Comparison of ENCODE assay signal across 12 mouse cellular contexts in the genomic region with DNA sequence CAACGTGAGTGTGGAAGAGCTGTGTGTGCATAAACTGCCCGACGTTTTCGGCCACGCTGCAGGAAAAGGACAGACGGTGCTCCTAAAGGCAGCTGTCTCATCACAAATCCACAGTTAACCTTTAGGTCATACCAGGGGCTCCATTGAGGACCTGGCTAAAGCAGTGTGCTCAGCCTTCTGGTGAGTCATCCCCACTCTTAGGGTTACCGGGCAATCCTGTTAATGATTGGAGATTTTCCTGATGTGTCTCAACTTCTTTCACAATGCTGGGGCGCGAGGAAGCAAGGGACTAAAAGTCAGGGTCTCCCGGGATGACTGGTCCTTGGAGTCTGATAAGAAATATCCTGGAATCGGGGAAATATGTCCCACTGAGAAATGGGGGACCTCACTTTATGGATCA. TPM values are rescaled to one million over a fixed set of nuclear protein-coding genes. Genes with fewer than 3 reads are reported as not detected.
DNase-seq lines count a peak whose midpoint lies in the region; ATAC-seq and TF ChIP-seq lines count a peak whose summit lies in the region.
"Had no signal": no experiment of that assay in that cellular context is flagged by ENCODE, and none has a peak within 500 bp of the region (broad histone marks: within the 10 kb centered on the region; RNA-seq: fewer than 3 reads in every experiment).

No protein-coding gene starts in this region.

- no peak overlapping the region for H3K27ac ChIP-seq in hindbrain, embryonic 13.5 days
- H3K27ac ChIP-seq in hindbrain, embryonic 14.5 days = no peak overlapping the region
- H3K27ac ChIP-seq in midbrain, embryonic 14.5 days (replicated peaks; ENCODE audit: low read depth, low read length) = no peak overlapping the region
- H3K27ac ChIP-seq in midbrain, postnatal 0 days (ENCODE audit: low read depth, low read length) = no peak overlapping the region
- H3K27ac ChIP-seq in limb, embryonic 14.5 days (replicated peaks; ENCODE audit: low read depth, low read length) = no peak overlapping the region
- H3K27ac ChIP-seq: gastrocnemius, adult 2 months had no signal

- no peak overlapping the region for H3K4me3 ChIP-seq in hindbrain, embryonic 13.5 days
- no peak overlapping the region for H3K4me3 ChIP-seq in hindbrain, embryonic 14.5 days (replicated peaks; ENCODE audit: low read length)
- H3K4me3 ChIP-seq in midbrain, embryonic 14.5 days (replicated peaks; ENCODE audit: low read depth, low read length) = no peak overlapping the region
- H3K4me3 ChIP-seq in midbrain, postnatal 0 days (ENCODE audit: low read depth, low read length) = no peak overlapping the region
- no peak overlapping the region for H3K4me3 ChIP-seq in limb, embryonic 14.5 days (replicated peaks; ENCODE audit: low read length)

- no peak for ATAC-seq in hindbrain, embryonic 13.5 days (ENCODE audit: low FRiP score)
- ATAC-seq in hindbrain, embryonic 14.5 days (ENCODE audit: low FRiP score) = no peak
- ATAC-seq in midbrain, embryonic 14.5 days (ENCODE audit: low FRiP score, low TSS enrichment) = no peak
- no peak for ATAC-seq in midbrain, postnatal 0 days (ENCODE audit: low FRiP score)
- ATAC-seq in limb, embryonic 14.5 days (ENCODE audit: low FRiP score, low read depth) = no peak
- no peak for ATAC-seq in megakaryocyte progenitor cell, adult 5-6 weeks (replicated peaks; ENCODE audit: poor library complexity)
- ATAC-seq: activated CD4-positive, CD25-positive, alpha-beta regulatory T cell, adult 4 months had no signal

- H3K9ac ChIP-seq in hindbrain, embryonic 13.5 days = peak overlapping the region; percentile 55; the same call in 1 of the 2 replicates
- H3K9ac ChIP-seq in hindbrain, embryonic 14.5 days = no peak overlapping the region
- no peak overlapping the region for H3K9ac ChIP-seq in midbrain, embryonic 14.5 days (replicated peaks; ENCODE audit: low read length)
- H3K9ac ChIP-seq in midbrain, postnatal 0 days (replicated peaks; ENCODE audit: low read length, poor library complexity, severe bottlenecking) = no peak overlapping the region; the same call in 1 of the 2 replicates
- H3K9ac ChIP-seq in limb, embryonic 14.5 days (ENCODE audit: low read depth, low read length, severe bottlenecking) = no peak overlapping the region

- no peak for TF ChIP-seq POLR2A in limb, embryonic 14.5 days (IDR thresholded peaks at IDR 0.05; ENCODE audit: borderline replicate concordance, extremely low read depth, insufficient read depth, insufficient read length)

- H3K4me1 ChIP-seq in hindbrain, embryonic 13.5 days (replicated peaks) = peaks cover 4% of the 10 kb centered on the region; the same call in 1 of the 2 replicates
- H3K4me1 ChIP-seq in hindbrain, embryonic 14.5 days (replicated peaks; ENCODE audit: control insufficient read depth, insufficient read depth, low read length) = no peaks in the 10 kb centered on the region
- H3K4me1 ChIP-seq in midbrain, embryonic 14.5 days (ENCODE audit: control insufficient read depth, insufficient read depth, low read length) = no peaks in the 10 kb centered on the region
- no peaks in the 10 kb centered on the region for H3K4me1 ChIP-seq in midbrain, postnatal 0 days (ENCODE audit: insufficient read depth, low read length)
- H3K4me1 ChIP-seq in limb, embryonic 14.5 days (ENCODE audit: control insufficient read depth, insufficient read depth, low read length) = peaks cover 5% of the 10 kb centered on the region; the same call in 1 of the 2 replicates

- H3K9me3 ChIP-seq in hindbrain, embryonic 13.5 days = no peaks in the 10 kb centered on the region
- H3K9me3 ChIP-seq in hindbrain, embryonic 14.5 days (ENCODE audit: control insufficient read depth, low read length) = no peaks in the 10 kb centered on the region
- H3K9me3 ChIP-seq in midbrain, embryonic 14.5 days (ENCODE audit: control insufficient read depth, low read length) = no peaks in the 10 kb centered on the region
- no peaks in the 10 kb centered on the region for H3K9me3 ChIP-seq in midbrain, postnatal 0 days (ENCODE audit: low read length)
- no peaks in the 10 kb centered on the region for H3K9me3 ChIP-seq in limb, embryonic 14.5 days (ENCODE audit: control insufficient read depth, low read length)

- no peaks in the 10 kb centered on the region for H3K27me3 ChIP-seq in hindbrain, embryonic 13.5 days
- no peaks in the 10 kb centered on the region for H3K27me3 ChIP-seq in hindbrain, embryonic 14.5 days (ENCODE audit: control insufficient read depth, insufficient read depth, low read length)
- H3K27me3 ChIP-seq in midbrain, embryonic 14.5 days (ENCODE audit: control insufficient read depth, insufficient read depth, low read length) = no peaks in the 10 kb centered on the region
- H3K27me3 ChIP-seq in midbrain, postnatal 0 days (ENCODE audit: insufficient read depth, low read length) = no peaks in the 10 kb centered on the region
- no peaks in the 10 kb centered on the region for H3K27me3 ChIP-seq in limb, embryonic 14.5 days (ENCODE audit: control insufficient read depth, insufficient read depth, low read length)

- no peak overlapping the region for H3K4me2 ChIP-seq in hindbrain, embryonic 13.5 days
- no peak overlapping the region for H3K4me2 ChIP-seq in hindbrain, embryonic 14.5 days (replicated peaks)
- no peak overlapping the region for H3K4me2 ChIP-seq in midbrain, embryonic 14.5 days (ENCODE audit: low read length)
- no peak overlapping the region for H3K4me2 ChIP-seq in midbrain, postnatal 0 days (ENCODE audit: low read depth, low read length, poor library complexity, severe bottlenecking)
- peak overlapping the region; percentile 41; the same call in 1 of the 2 replicates for H3K4me2 ChIP-seq in limb, embryonic 14.5 days (replicated peaks; ENCODE audit: low read depth, low read length, severe bottlenecking)

- 70% methylated on average over 11 of the region's 11 CpGs for WGBS in hindbrain, embryonic 13.5 days
- 71% methylated on average over 11 of the region's 11 CpGs for WGBS in hindbrain, embryonic 14.5 days
- 81% methylated on average over 11 of the region's 11 CpGs for WGBS in midbrain, embryonic 14.5 days
- whole genome bisulfite sequencing in midbrain, postnatal 0 days = 86% methylated on average over 11 of the region's 11 CpGs
- WGBS in limb, embryonic 14.5 days = 80% methylated on average over 11 of the region's 11 CpGs

- no peak for DNase-seq in hindbrain, embryonic 14.5 days (ENCODE audit: low spot score)
- peak; percentile 4 for DNase-seq in midbrain, embryonic 14.5 days
- no peak for DNase-seq in midbrain, postnatal 0 days (ENCODE audit: low spot score)
- no peak for DNase-seq in limb, embryonic 14.5 days (ENCODE audit: low spot score)
- DNase-seq in right cerebral cortex, postnatal 10 days (ENCODE audit: low spot score in 2 of 2) = no peak
- no peak for DNase-seq in embryo, embryonic 10.5 days (ENCODE audit: low spot score)
- DNase-seq: thymus, adult 18-20 months had no signal

- TF ChIP-seq CTCF in midbrain, postnatal 0 days (IDR thresholded peaks at IDR 0.05) = no peak

- no peaks in the 10 kb centered on the region for H3K36me3 ChIP-seq in hindbrain, embryonic 13.5 days
- H3K36me3 ChIP-seq in hindbrain, embryonic 14.5 days (replicated peaks; ENCODE audit: control insufficient read depth, insufficient read depth) = no peaks in the 10 kb centered on the region
- no peaks in the 10 kb centered on the region for H3K36me3 ChIP-seq in midbrain, embryonic 14.5 days (ENCODE audit: control insufficient read depth, insufficient read depth, low read length)
- H3K36me3 ChIP-seq in midbrain, postnatal 0 days (ENCODE audit: insufficient read depth, low read length) = no peaks in the 10 kb centered on the region
- H3K36me3 ChIP-seq in limb, embryonic 14.5 days (ENCODE audit: control insufficient read depth, insufficient read depth, low read length) = no peaks in the 10 kb centered on the region

RNA-seq across cellular contexts. Expression of gene Pigz, which starts 15.9 kb away (rescaled TPM):
- 2.3 and 3.4 TPM in 2 replicates for polyA plus RNA-seq in hindbrain, embryonic 13.5 days (2015; fragmentation: Nextera tagmentation; extraction: Ambion mirVana)
- polyA plus RNA-seq in hindbrain, embryonic 14.5 days (2014; fragmentation: Nextera tagmentation; extraction: Ambion mirVana) = 3.8 and 5.6 TPM in 2 replicates
- 2.0 and 3.1 TPM in 2 replicates for polyA plus RNA-seq in midbrain, embryonic 14.5 days (2014; fragmentation: Nextera tagmentation; extraction: Ambion mirVana)
- total RNA-seq in midbrain, postnatal 0 days (2014; rRNA removed) = 2.1 and 3.2 TPM in 2 replicates
- 2.5 and 3.9 TPM in 2 replicates for polyA plus RNA-seq in midbrain, postnatal 0 days (2015; fragmentation: Nextera tagmentation; extraction: Ambion mirVana)
- 0.20 and 0.35 TPM in 2 replicates for polyA plus RNA-seq in limb, embryonic 14.5 days (2012; rRNA removed)
- 0.32 and 0.50 TPM in 2 replicates for polyA plus RNA-seq in limb, embryonic 14.5 days (2014; fragmentation: Nextera tagmentation; extraction: Ambion mirVana)
- not detected in 2 replicates for total RNA-seq in megakaryocyte progenitor cell, adult 5-6 weeks (2015)
- not detected in 2 replicates for total RNA-seq in megakaryocyte progenitor cell, adult 5-6 weeks (2017)
- total RNA-seq: hematopoietic stem cell, adult 5-6 weeks had no signal

RNA-seq across cellular contexts. Expression of gene 0610012G03Rik, which starts 30.5 kb away (rescaled TPM):
- polyA plus RNA-seq in hindbrain, embryonic 13.5 days (2015; fragmentation: Nextera tagmentation; extraction: Ambion mirVana) = 105 and 113 TPM in 2 replicates
- 126 and 129 TPM in 2 replicates for polyA plus RNA-seq in hindbrain, embryonic 14.5 days (2014; fragmentation: Nextera tagmentation; extraction: Ambion mirVana)
- 115 and 132 TPM in 2 replicates for polyA plus RNA-seq in midbrain, embryonic 14.5 days (2014; fragmentation: Nextera tagmentation; extraction: Ambion mirVana)
- total RNA-seq in midbrain, postnatal 0 days (2014; rRNA removed) = 95.0 and 98.0 TPM in 2 replicates
- 139 and 143 TPM in 2 replicates for polyA plus RNA-seq in midbrain, postnatal 0 days (2015; fragmentation: Nextera tagmentation; extraction: Ambion mirVana)
- 55.4 and 72.1 TPM in 2 replicates for polyA plus RNA-seq in limb, embryonic 14.5 days (2012; rRNA removed)
- 99.4 and 100 TPM in 2 replicates for polyA plus RNA-seq in limb, embryonic 14.5 days (2014; fragmentation: Nextera tagmentation; extraction: Ambion mirVana)
- 22.7 and 28.3 TPM in 2 replicates for total RNA-seq in megakaryocyte progenitor cell, adult 5-6 weeks (2015)
- total RNA-seq in megakaryocyte progenitor cell, adult 5-6 weeks (2017) = 10.3 and 14.1 TPM in 2 replicates

RNA-seq across cellular contexts. Expression of gene Ncbp2, which starts 30.5 kb away (rescaled TPM):
- polyA plus RNA-seq in hindbrain, embryonic 13.5 days (2015; fragmentation: Nextera tagmentation; extraction: Ambion mirVana) = 107 and 112 TPM in 2 replicates
- polyA plus RNA-seq in hindbrain, embryonic 14.5 days (2014; fragmentation: Nextera tagmentation; extraction: Ambion mirVana) = 88.3 and 91.9 TPM in 2 replicates
- polyA plus RNA-seq in midbrain, embryonic 14.5 days (2014; fragmentation: Nextera tagmentation; extraction: Ambion mirVana) = 99.9 and 104 TPM in 2 replicates
- 25.9 and 31.5 TPM in 2 replicates for total RNA-seq in midbrain, postnatal 0 days (2014; rRNA removed)
- polyA plus RNA-seq in midbrain, postnatal 0 days (2015; fragmentation: Nextera tagmentation; extraction: Ambion mirVana) = 65.7 and 73.2 TPM in 2 replicates
- polyA plus RNA-seq in limb, embryonic 14.5 days (2012; rRNA removed) = 60.0 and 124 TPM in 2 replicates
- 104 and 115 TPM in 2 replicates for polyA plus RNA-seq in limb, embryonic 14.5 days (2014; fragmentation: Nextera tagmentation; extraction: Ambion mirVana)
- 39.7 and 43.1 TPM in 2 replicates for total RNA-seq in megakaryocyte progenitor cell, adult 5-6 weeks (2015)
- total RNA-seq in megakaryocyte progenitor cell, adult 5-6 weeks (2017) = 48.3 and 51.4 TPM in 2 replicates

RNA-seq across cellular contexts. Expression of gene Meltf, which starts 39.2 kb away (rescaled TPM):
- 0.22 and 0.31 TPM in 2 replicates for polyA plus RNA-seq in hindbrain, embryonic 13.5 days (2015; fragmentation: Nextera tagmentation; extraction: Ambion mirVana)
- polyA plus RNA-seq in hindbrain, embryonic 14.5 days (2014; fragmentation: Nextera tagmentation; extraction: Ambion mirVana) = 0.17 and 0.22 TPM in 2 replicates
- polyA plus RNA-seq in midbrain, embryonic 14.5 days (2014; fragmentation: Nextera tagmentation; extraction: Ambion mirVana) = 0.17 and 0.22 TPM in 2 replicates
- 0.19 and 0.22 TPM in 2 replicates for total RNA-seq in midbrain, postnatal 0 days (2014; rRNA removed)
- 0.25 and 0.27 TPM in 2 replicates for polyA plus RNA-seq in midbrain, postnatal 0 days (2015; fragmentation: Nextera tagmentation; extraction: Ambion mirVana)
- 9.6 and 12.7 TPM in 2 replicates for polyA plus RNA-seq in limb, embryonic 14.5 days (2012; rRNA removed)
- polyA plus RNA-seq in limb, embryonic 14.5 days (2014; fragmentation: Nextera tagmentation; extraction: Ambion mirVana) = 2.3 and 3.1 TPM in 2 replicates
- total RNA-seq in megakaryocyte progenitor cell, adult 5-6 weeks (2015) = not detected in 2 replicates
- total RNA-seq in megakaryocyte progenitor cell, adult 5-6 weeks (2017) = not detected in 2 replicates
- total RNA-seq: gastrocnemius, adult 2 months; hematopoietic stem cell, adult 5-6 weeks had no signal
- polyA plus RNA-seq: activated CD4-positive, CD25-positive, alpha-beta regulatory T cell, adult 4 months had no signal
